Mouse (Mus musculus) heart, embryonic 16.5 days (tissue): ENCODE results near the gene Emc3. TPM values are rescaled to one million over a fixed set of nuclear protein-coding genes. Genes with fewer than 3 reads are reported as not detected.
A peak's percentile ranks its signal among the peaks of the same experiment; 100 is the strongest.

Experiments
- ATAC-seq: fragments of 200-750 bp; cut with Nextera tagmentation; replicated peaks from 2 replicates; pipeline ENCODE4 v1.8.0; 2017; ENCODE audit warnings: moderate number of reproducible peaks; ENCODE audit not compliant: insufficient read depth, low FRiP score; ENCODE audit errors: extremely low read depth
- H3K27ac ChIP-seq: fragments of 300-500 bp; sonication (generic); 2 replicates; pipeline ENCODE4 v1.5.1; 2014; ENCODE audit warnings: mild to moderate bottlenecking, low read length, control low read depth, moderate library complexity
- H3K27me3 ChIP-seq: fragments of 300-500 bp; sonication (generic); 2 replicates; pipeline ENCODE4 v1.6.1; 2014; ENCODE audit warnings: low read length, mixed read lengths; ENCODE audit not compliant: control insufficient read depth, insufficient read depth
- H3K36me3 ChIP-seq: fragments of 300-500 bp; sonication (generic); 2 replicates; pipeline ENCODE4 v1.6.1; 2014; ENCODE audit not compliant: control insufficient read depth, insufficient read depth
- H3K4me1 ChIP-seq: fragments of 300-500 bp; sonication (generic); 2 replicates; pipeline ENCODE4 v1.6.1; 2014; ENCODE audit warnings: low read length, mixed read lengths; ENCODE audit not compliant: control insufficient read depth, insufficient read depth
- H3K4me2 ChIP-seq: fragments of 300-500 bp; sonication (generic); 2 replicates; pipeline ENCODE4 v1.6.1; 2014; ENCODE audit warnings: low read depth, mild to moderate bottlenecking, control low read depth, low read length
- H3K4me3 ChIP-seq: fragments of 300-500 bp; sonication (generic); 2 replicates; pipeline ENCODE4 v1.5.1; 2014; ENCODE audit warnings: mild to moderate bottlenecking, control low read depth, low read length
- H3K9ac ChIP-seq: fragments of 300-500 bp; sonication (generic); 2 replicates; pipeline ENCODE4 v1.6.1; 2014; ENCODE audit warnings: low read length, control low read depth
- H3K9me3 ChIP-seq: fragments of 300-500 bp; sonication (generic); replicated peaks from 2 replicates; pipeline ENCODE4 v1.6.1; 2016; ENCODE audit warnings: low read length; ENCODE audit not compliant: control insufficient read depth
- WGBS: fragments of 180-500 bp; shearing (Covaris S2); extraction: QIAGEN DNeasy Blood & Tissue Kit; methylation state at CpG from one replicate; pipeline ENCODE4 v1.1.7; 2014; 5-methylcytosine and 5-hydroxymethylcytosine counted together
- polyA plus RNA-seq: library from polyadenylated mRNA; unstranded; fragments of >200 nt; fragmentation: Nextera tagmentation; extraction: Ambion mirVana; gene quantifications from 2 replicates; pipeline ENCODE4 v1.2.1, GENCODE M21; 2015

The Emc3 gene
- polyA plus RNA-seq, 1 experiment from 2014 or later: 94.5 TPM

GRCm38 (mm10) chr6:113487125-113487576, 44.3 kb downstream of the Emc3 start:
- no peak for ATAC-seq
- H3K9ac ChIP-seq: no peak overlapping the region
- H3K4me2 ChIP-seq: no peak overlapping the region
- no peaks in the 10 kb centered on the region for H3K9me3 ChIP-seq
- no peak overlapping the region for H3K27ac ChIP-seq
- H3K4me3 ChIP-seq: no peak overlapping the region
- H3K27me3 ChIP-seq: no peaks in the 10 kb centered on the region
- H3K4me1 ChIP-seq: peaks cover 3% of the 10 kb centered on the region
- WGBS: 61% methylated on average over 7 of the region's 7 CpGs
- peaks cover 7% of the 10 kb centered on the region for H3K36me3 ChIP-seq

GRCm38 (mm10) chr6:113483729-113484128, 47.7 kb downstream of the Emc3 start:
- peak overlapping the region; percentile 92 for H3K27ac ChIP-seq
- peak overlapping the region; percentile 60 for H3K4me3 ChIP-seq
- peak overlapping the region; percentile 83 for H3K9ac ChIP-seq
- H3K4me1 ChIP-seq: peaks cover 23% of the 10 kb centered on the region
- H3K27me3 ChIP-seq: no peaks in the 10 kb centered on the region
- H3K4me2 ChIP-seq: peak overlapping the region; percentile 72
- WGBS: 9% methylated on average over 10 of the region's 10 CpGs
- 0 out of 2 replicates have a peak, but pooled peaks have one; percentile 14 for ATAC-seq
- peaks cover 3% of the 10 kb centered on the region; the same call in 1 of the 2 replicates for H3K36me3 ChIP-seq
- no peaks in the 10 kb centered on the region for H3K9me3 ChIP-seq

GRCm38 (mm10) chr6:113483100-113483615, 48.3 kb downstream of the Emc3 start, which contains the start of gene Creld1:
Creld1 (plus strand) TSS chr6:113483297.
- Histone ChIP-seq H3K36me3 (no peaks in the 10 kb centered on the region), H3K9me3 (no peaks in the 10 kb centered on the region), H3K4me1 (peaks cover 23% of the 10 kb centered on the region), H3K27me3 (no peaks in the 10 kb centered on the region), H3K4me3 (peak within 1 kb of the TSS; percentile 60), H3K4me2 (peak within 1 kb of the TSS; percentile 72), H3K9ac (peak within 1 kb of the TSS; percentile 83), H3K27ac (peak within 1 kb of the TSS; percentile 92)
- peak; percentile 96 for ATAC-seq
- WGBS: 0% methylated on average over 26 of the region's 26 CpGs

- ATAC-seq: peak; percentile 23
- H3K4me3 ChIP-seq: peak overlapping the region; percentile 60
- H3K4me2 ChIP-seq: peak overlapping the region; percentile 72
- under 1% methylated on average over 61 of the region's 65 CpGs for WGBS
- H3K9ac ChIP-seq: peak overlapping the region; percentile 79
- no peaks in the 10 kb centered on the region for H3K9me3 ChIP-seq
- H3K27me3 ChIP-seq: no peaks in the 10 kb centered on the region
- H3K4me1 ChIP-seq: peaks cover 23% of the 10 kb centered on the region
- H3K27ac ChIP-seq: peak overlapping the region; percentile 92
- no peaks in the 10 kb centered on the region for H3K36me3 ChIP-seq
Measured at GRCm38 (mm10) chr6:113482477-113483099, 48.9 kb downstream of the Emc3 start.

GRCm38 (mm10) chr6:113480555-113481373, 50.7 kb downstream of the Emc3 start:
- Histone ChIP-seq H3K27ac (peak overlapping the region; percentile 79), H3K4me1 (peaks cover 23% of the 10 kb centered on the region), H3K9me3 (no peaks in the 10 kb centered on the region), H3K4me2 (no peak overlapping the region), H3K9ac (0 out of 2 replicates have a peak overlapping the region, but pooled peaks have one; percentile 11), H3K4me3 (no peak overlapping the region), H3K36me3 (no peaks in the 10 kb centered on the region), H3K27me3 (no peaks in the 10 kb centered on the region)
- ATAC-seq: 0 out of 2 replicates have a peak, but pooled peaks have one; percentile 2
- WGBS: 47% methylated on average over 18 of the region's 18 CpGs

- Histone ChIP-seq H3K9ac (no peak overlapping the region), H3K9me3 (no peaks in the 10 kb centered on the region), H3K4me2 (no peak overlapping the region), H3K36me3 (no peaks in the 10 kb centered on the region), H3K4me3 (no peak overlapping the region), H3K4me1 (peaks cover 21% of the 10 kb centered on the region), H3K27me3 (no peaks in the 10 kb centered on the region), H3K27ac (no peak overlapping the region)
- WGBS: 82% methylated on average over 10 of the region's 10 CpGs
- ATAC-seq: no peak
Measured at GRCm38 (mm10) chr6:113478906-113479305, 52.5 kb downstream of the Emc3 start.

- no peaks in the 10 kb centered on the region for H3K36me3 ChIP-seq
- no peaks in the 10 kb centered on the region for H3K9me3 ChIP-seq
- peaks cover 19% of the 10 kb centered on the region for H3K4me1 ChIP-seq
- no peak overlapping the region for H3K27ac ChIP-seq
- no peak for ATAC-seq
- H3K27me3 ChIP-seq: no peaks in the 10 kb centered on the region
- H3K4me3 ChIP-seq: no peak overlapping the region
- 47% methylated on average over 7 of the region's 7 CpGs for WGBS
- H3K4me2 ChIP-seq: no peak overlapping the region
- H3K9ac ChIP-seq: no peak overlapping the region
Measured at GRCm38 (mm10) chr6:113477353-113477752, 54.1 kb downstream of the Emc3 start.

GRCm38 (mm10) chr6:113473715-113474114, 57.7 kb downstream of the Emc3 start:
- no peak overlapping the region for H3K9ac ChIP-seq
- H3K27ac ChIP-seq: no peak overlapping the region
- no peak overlapping the region for H3K4me3 ChIP-seq
- H3K4me1 ChIP-seq: peaks cover 19% of the 10 kb centered on the region
- no peaks in the 10 kb centered on the region for H3K9me3 ChIP-seq
- H3K27me3 ChIP-seq: peaks cover 3% of the 10 kb centered on the region; the same call in 1 of the 2 replicates
- no peaks in the 10 kb centered on the region for H3K36me3 ChIP-seq
- no peak overlapping the region for H3K4me2 ChIP-seq
- no peak for ATAC-seq
- 61% methylated on average over 6 of the region's 6 CpGs for WGBS
